Mouse (Mus musculus) myocyte (in vitro differentiated cells): ENCODE results near the gene Filip1. TPM values are rescaled to one million over a fixed set of nuclear protein-coding genes. Genes with fewer than 3 reads are reported as not detected.
"Not testable (repeated sequence)": the region's sequence is repeated elsewhere in the genome, so short reads cannot be mapped to it uniquely, and the experiment has no call there.

Experiments used
- H3K27me3 ChIP-seq: one replicate; pipeline ENCODE4 v1.6.1; 2011; ENCODE audit not compliant: control insufficient read depth, insufficient read depth, insufficient read length
- H3K36me3 ChIP-seq: one replicate; pipeline ENCODE4 v1.6.1; 2011; ENCODE audit not compliant: control insufficient read depth, insufficient read depth
- H3K4me2 ChIP-seq: one replicate; pipeline ENCODE4 v1.6.1; 2011; ENCODE audit warnings: low read depth, control low read depth
- H3K4me3 ChIP-seq: one replicate; pipeline ENCODE4 v1.5.1; 2011; ENCODE audit warnings: mild to moderate bottlenecking, control low read depth, moderate library complexity
- H3K79me2 ChIP-seq: one replicate; pipeline ENCODE4 v1.6.1; 2011; ENCODE audit not compliant: control insufficient read depth, insufficient read depth
- H3ac ChIP-seq: one replicate; pipeline ENCODE4 v1.6.1; 2011; ENCODE audit not compliant: control insufficient read depth, insufficient read length
- CEBPB ChIP-seq: IDR thresholded peaks from 2 replicates; pipeline ENCODE4 v1.6.1; 2011; ENCODE audit warnings: mild to moderate bottlenecking, moderate library complexity; ENCODE audit not compliant: poor library complexity, insufficient read depth, severe bottlenecking
- E2F4 ChIP-seq: IDR thresholded peaks from one replicate; pipeline ENCODE4 v1.6.1; 2011; ENCODE audit warnings: mild to moderate bottlenecking, control low read depth, moderate library complexity; ENCODE audit not compliant: insufficient read depth
- MAX ChIP-seq: IDR thresholded peaks from one replicate; pipeline ENCODE4 v1.6.1; 2011; ENCODE audit warnings: low read depth, mild to moderate bottlenecking, control low read depth
- MYOD1 ChIP-seq, 3 experiments: IDR thresholded peaks; one replicate each; pipeline ENCODE4 v1.6.1; 2011; ENCODE audit warnings: control low read depth in 2 of 3, low read depth in 2 of 3, mild to moderate bottlenecking in 2 of 3, moderate library complexity in 1 of 3; ENCODE audit not compliant: insufficient read length in 2 of 3, control insufficient read depth in 1 of 3
- MYOG ChIP-seq, 3 experiments: IDR thresholded peaks; one replicate each; pipeline ENCODE4 v1.6.1; 2011; ENCODE audit warnings: control low read depth in 2 of 3, low read depth in 2 of 3, mild to moderate bottlenecking in 2 of 3; ENCODE audit not compliant: insufficient read length in 2 of 3, control insufficient read depth in 1 of 3, insufficient read depth in 1 of 3
- POLR2A ChIP-seq: IDR thresholded peaks from one replicate; pipeline ENCODE4 v1.6.1; 2011; ENCODE audit warnings: low read depth, mild to moderate bottlenecking, control low read depth, moderate library complexity; ENCODE audit not compliant: insufficient read length
- POLR2AphosphoS2 ChIP-seq: IDR thresholded peaks from one replicate; pipeline ENCODE4 v1.6.1; 2011; ENCODE audit warnings: low read depth, control low read depth; ENCODE audit not compliant: insufficient read length
- REST ChIP-seq: IDR thresholded peaks from one replicate; pipeline ENCODE4 v1.6.1; 2011; ENCODE audit warnings: mild to moderate bottlenecking, control low read depth, moderate library complexity; ENCODE audit not compliant: insufficient read depth, insufficient read length
- SRF ChIP-seq: IDR thresholded peaks from one replicate; pipeline ENCODE4 v1.6.1; 2011; ENCODE audit warnings: low read depth; ENCODE audit not compliant: control insufficient read depth, insufficient read length
- TCF12 ChIP-seq: IDR thresholded peaks from one replicate; pipeline ENCODE4 v1.6.1; 2011; ENCODE audit warnings: mild to moderate bottlenecking, control low read depth; ENCODE audit not compliant: poor library complexity, insufficient read depth, severe bottlenecking
- TCF3 ChIP-seq: IDR thresholded peaks from one replicate; pipeline ENCODE4 v1.6.1; 2011; ENCODE audit warnings: low read depth, control low read depth; ENCODE audit not compliant: insufficient read length
- USF1 ChIP-seq: IDR thresholded peaks from one replicate; pipeline ENCODE4 v1.6.1; 2011; ENCODE audit warnings: low read depth, mild to moderate bottlenecking, control low read depth, moderate library complexity
- polyA plus RNA-seq: library from polyadenylated mRNA; unstranded; fragments of >200 nt; fragmentation: generic; extraction: Trizol; gene quantifications from one replicate; pipeline ENCODE4 v1.2.1, GENCODE M21; 2012; ENCODE audit warnings: missing spikeins

The Filip1 gene
- polyA plus RNA-seq, 1 experiment: 7.0 TPM

DNA sequence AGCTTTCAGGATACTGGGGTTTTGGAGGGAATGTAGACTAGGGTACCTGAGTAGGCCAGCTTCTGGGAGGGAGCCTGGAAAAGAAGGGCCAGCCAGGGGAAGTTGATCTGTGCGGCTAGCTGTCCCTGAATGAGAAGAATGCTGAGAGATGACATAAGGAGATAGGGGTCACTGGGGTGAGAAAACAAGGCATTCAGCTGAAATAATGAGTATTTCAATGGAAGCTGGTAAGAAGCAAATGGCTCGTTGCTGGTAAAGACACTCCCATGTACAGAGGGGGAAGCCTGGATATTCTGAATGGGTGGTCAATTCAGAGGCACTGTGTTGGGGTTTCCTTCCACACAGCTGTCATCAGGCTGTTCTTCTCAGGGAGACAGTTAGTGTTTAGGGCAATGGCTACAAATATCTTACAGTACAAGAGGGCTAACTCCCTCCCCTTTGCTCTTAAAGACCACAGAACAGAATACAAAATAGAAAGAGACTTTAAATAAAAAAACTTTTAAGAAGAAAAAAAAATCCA is 26.7 kb upstream of the Filip1 start:
- no peaks in the 10 kb centered on the region for H3K27me3 ChIP-seq
- H3K4me2 ChIP-seq: no peak overlapping the region
- H3K36me3 ChIP-seq: no peaks in the 10 kb centered on the region
- H3K4me3 ChIP-seq: no peak overlapping the region
- no peak overlapping the region for H3ac ChIP-seq
- H3K79me2 ChIP-seq: no peaks in the 10 kb centered on the region
- TF ChIP-seq POLR2AphosphoS2 (no peak), POLR2A (no peak), MAX (no peak), TCF12 (no peak), SRF (no peak)

- TF ChIP-seq USF1: no peak
- TF ChIP-seq SRF: no peak
- Histone ChIP-seq H3K4me3 (no peak overlapping the region), H3K36me3 (no peaks in the 10 kb centered on the region), H3K27me3 (no peaks in the 10 kb centered on the region), H3ac (no peak overlapping the region), H3K4me2 (no peak overlapping the region), H3K79me2 (no peaks in the 10 kb centered on the region)
Measured at GRCm38 (mm10) chr9:80037997-80038383, 25.3 kb upstream of the Filip1 start.

DNA sequence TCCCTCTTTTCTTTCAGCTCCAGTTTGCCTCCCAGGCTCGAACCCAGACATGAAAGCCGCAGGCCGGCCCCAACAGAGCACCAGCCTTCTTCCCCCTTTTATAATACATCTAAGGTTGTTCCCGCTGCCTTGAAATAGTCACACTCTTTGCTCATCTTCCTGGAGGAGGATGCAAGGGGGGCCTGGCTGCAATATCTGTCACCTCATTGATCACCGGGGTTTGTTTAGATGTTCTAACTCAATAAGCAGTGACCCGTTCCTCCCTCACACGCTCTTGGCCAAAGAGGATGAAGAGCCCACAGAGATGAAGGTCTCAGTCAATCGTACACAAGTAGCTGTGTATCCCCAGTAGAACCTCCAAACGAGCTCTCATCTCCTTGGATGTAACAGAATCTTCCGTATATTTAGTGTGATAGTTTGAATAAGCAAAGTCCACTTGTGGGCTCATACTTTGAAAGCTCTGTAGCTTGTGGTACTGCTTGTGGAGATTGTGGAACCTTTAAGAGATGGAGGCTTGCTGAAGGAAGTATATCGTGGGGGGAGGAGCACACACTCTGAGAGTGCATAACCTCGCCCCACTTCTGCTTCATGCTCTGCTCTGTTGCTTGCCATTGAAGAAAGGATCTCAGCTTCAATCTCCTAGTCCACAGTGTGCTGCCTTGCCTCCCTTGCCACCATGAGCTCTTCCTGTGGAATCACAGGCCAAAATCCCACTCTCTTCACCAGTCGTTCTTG is 24.8 kb upstream of the Filip1 start:
- H3K36me3 ChIP-seq: no peaks in the 10 kb centered on the region
- no peaks in the 10 kb centered on the region for H3K79me2 ChIP-seq
- H3K4me2 ChIP-seq: no peak overlapping the region
- no peak overlapping the region for H3ac ChIP-seq
- H3K27me3 ChIP-seq: no peaks in the 10 kb centered on the region
- H3K4me3 ChIP-seq: no peak overlapping the region
- TF ChIP-seq TCF12 (no peak), SRF (no peak), CEBPB (no peak), POLR2AphosphoS2 (no peak), USF1 (no peak), POLR2A (no peak), MYOG (IDR thresholded peaks at IDR 0.05; ENCODE audit: control insufficient read depth in 1 of 3, insufficient read depth in 1 of 3, insufficient read length in 2 of 3, low read depth in 2 of 3) (no peak), E2F4 (no peak), MAX (no peak), MYOD1 (IDR thresholded peaks at IDR 0.05; ENCODE audit: control insufficient read depth in 1 of 3, insufficient read length in 2 of 3, low read depth in 2 of 3) (no peak)

- no peaks in the 10 kb centered on the region for H3K79me2 ChIP-seq
- H3ac ChIP-seq: no peak overlapping the region
- H3K36me3 ChIP-seq: no peaks in the 10 kb centered on the region
- H3K4me3 ChIP-seq: no peak overlapping the region
- no peak for TF ChIP-seq MAX
- TF ChIP-seq MYOG (IDR thresholded peaks at IDR 0.05; ENCODE audit: control insufficient read depth in 1 of 3, insufficient read depth in 1 of 3, insufficient read length in 2 of 3, low read depth in 2 of 3): no peak
- peak; percentile 20 for TF ChIP-seq USF1
- no peak overlapping the region for H3K4me2 ChIP-seq
- H3K27me3 ChIP-seq: no peaks in the 10 kb centered on the region
Measured at GRCm38 (mm10) chr9:80026581-80027021, 13.9 kb upstream of the Filip1 start.

GRCm38 (mm10) chr9:80026017-80026416 is 13.4 kb upstream of the Filip1 start:
- H3K4me2 ChIP-seq: no peak overlapping the region

GRCm38 (mm10) chr9:80025347-80025746 is 12.7 kb upstream of the Filip1 start:
- H3K79me2 ChIP-seq, H3K27me3 ChIP-seq, H3K36me3 ChIP-seq, H3ac ChIP-seq, H3K4me2 ChIP-seq, H3K4me3 ChIP-seq: not testable (repeated sequence)

More at GRCm38 (mm10) chr9:80026017-80026416, 13.4 kb upstream of the Filip1 start:
- no peak overlapping the region for H3ac ChIP-seq
- H3K36me3 ChIP-seq: no peaks in the 10 kb centered on the region
- no peaks in the 10 kb centered on the region for H3K79me2 ChIP-seq
- no peak for TF ChIP-seq USF1
- no peak for TF ChIP-seq TCF3
- no peak for TF ChIP-seq SRF
- TF ChIP-seq MYOG (IDR thresholded peaks at IDR 0.05; ENCODE audit: control insufficient read depth in 1 of 3, insufficient read depth in 1 of 3, insufficient read length in 2 of 3, low read depth in 2 of 3): no peak
- no peak for TF ChIP-seq POLR2AphosphoS2
- no peak for TF ChIP-seq POLR2A
- TF ChIP-seq TCF12: no peak
- no peak for TF ChIP-seq MAX
- TF ChIP-seq E2F4: no peak
- no peak for TF ChIP-seq REST
- TF ChIP-seq MYOD1 (IDR thresholded peaks at IDR 0.05; ENCODE audit: control insufficient read depth in 1 of 3, insufficient read length in 2 of 3, low read depth in 2 of 3): no peak
- TF ChIP-seq CEBPB: no peak
- H3K4me3 ChIP-seq: no peak overlapping the region
- H3K27me3 ChIP-seq: no peaks in the 10 kb centered on the region
